Mouse (Mus musculus) natural killer cell, adult 2 months (primary cell): ENCODE data around the gene Pfn1.

Experiments used
- DNase-seq, 2 experiments: peaks; one replicate each; pipeline ENCODE4 v3.0.0; 2022; ENCODE audit warnings: low spot score in 2 of 2

Pfn1 gene

GRCm38 (mm10) chr11:70654198-70654922, at the start of gene Pfn1:
Gene Pfn1, minus strand, starts transcription at chr11:70654644.
- DNase-seq: peak; percentile 65 to 81

DNA sequence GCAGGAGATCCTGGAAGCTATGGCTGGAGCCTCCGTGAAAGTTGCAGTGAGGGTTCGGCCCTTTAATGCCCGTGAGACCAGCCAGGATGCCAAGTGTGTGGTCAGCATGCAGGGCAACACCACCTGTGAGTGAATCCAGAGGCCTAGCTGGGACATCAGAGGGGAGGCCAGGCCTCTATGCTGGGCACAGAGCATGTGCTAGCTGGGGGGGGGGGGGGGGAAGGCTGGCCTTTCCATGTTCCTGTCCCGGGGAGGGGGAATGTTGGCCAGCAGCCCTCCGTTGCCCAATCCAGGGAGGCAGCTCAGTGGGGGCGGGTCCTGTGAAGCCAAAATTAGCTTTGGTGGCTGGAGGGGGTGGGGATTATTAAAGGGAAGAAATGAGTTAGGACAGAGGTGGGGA, 48.3 kb upstream of the Pfn1 start:
- no peak for DNase-seq

- no peak for DNase-seq
Observed at GRCm38 (mm10) chr11:70701984-70702733, 47.7 kb upstream of the Pfn1 start.

GRCm38 (mm10) chr11:70701221-70701955, 46.9 kb upstream of the Pfn1 start:
- DNase-seq: no peak

GRCm38 (mm10) chr11:70700613-70701012, 46.2 kb upstream of the Pfn1 start:
- peak; percentile 44 to 55 for DNase-seq

DNA sequence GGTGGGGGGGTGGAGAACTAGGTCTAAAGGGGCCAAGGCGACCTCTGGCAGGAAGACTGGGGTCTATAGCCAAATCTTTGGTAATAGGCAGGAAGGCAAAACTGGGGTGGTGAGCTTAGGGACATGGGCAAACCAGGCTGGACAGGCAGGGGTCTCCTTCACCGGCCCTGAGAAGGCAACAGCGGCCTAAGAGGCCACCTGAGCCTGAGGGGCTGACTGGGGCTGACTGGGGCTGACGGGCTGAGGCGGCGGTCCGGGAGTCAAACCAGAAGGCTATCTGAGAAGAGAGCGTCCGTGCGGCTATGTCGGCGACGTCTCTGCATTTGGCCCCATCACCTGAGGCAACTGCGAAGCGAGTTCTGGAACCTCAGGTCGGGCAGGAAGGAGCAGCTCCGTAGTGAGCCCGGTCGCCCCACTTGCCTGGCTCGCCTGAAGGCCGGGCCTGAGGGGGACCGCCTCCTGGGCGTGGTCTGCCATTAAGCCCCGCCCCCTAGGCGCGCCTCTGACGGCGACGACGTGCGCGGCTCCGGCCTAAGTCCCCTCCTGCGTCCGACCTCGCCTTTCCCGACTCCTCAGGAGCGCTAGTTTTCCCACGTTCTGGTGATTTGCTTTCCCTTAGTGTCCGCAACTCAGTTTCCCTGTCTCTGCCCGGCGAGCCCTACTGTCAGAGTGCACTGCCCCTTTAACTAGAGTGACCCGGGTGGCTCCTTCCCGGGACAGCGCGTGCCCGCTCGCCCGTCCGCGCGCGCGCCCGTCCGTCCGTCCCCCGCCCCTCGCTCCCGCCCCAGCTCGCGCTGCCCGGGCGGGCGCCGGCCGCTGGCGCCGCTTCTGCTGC, 45.5 kb upstream of the Pfn1 start, which contains the start of the genes Inca1 and Kif1c:
Inca1 (minus strand) TSS at position 434 of the 835 bp plus-strand sequence.
Kif1c (plus strand) TSS at position 827 of the 835 bp plus-strand sequence.
- peak; percentile 93 to 95 for DNase-seq

DNA sequence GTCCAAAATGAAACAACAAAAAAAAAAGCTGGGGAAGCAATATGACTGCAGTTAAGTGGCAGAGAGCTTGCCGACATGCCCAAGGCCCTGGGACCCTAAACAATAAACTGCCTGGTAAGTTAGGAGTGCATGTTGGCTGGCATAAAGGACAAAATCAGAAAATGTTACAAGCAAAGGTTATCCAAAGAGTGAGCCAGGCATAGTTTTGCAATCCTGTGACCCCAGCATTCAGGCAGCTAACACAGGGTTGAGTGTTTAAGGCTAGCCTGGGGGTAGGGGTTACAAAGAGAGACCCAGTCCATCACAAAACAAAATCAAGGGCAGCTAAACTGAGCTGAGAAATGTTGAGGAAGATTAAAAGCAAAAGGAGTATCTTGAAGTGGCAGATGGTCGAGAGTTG, 44.6 kb upstream of the Pfn1 start:
- DNase-seq: no peak

- peak in 1 of 2 experiments; percentile 35 for DNase-seq
Observed at GRCm38 (mm10) chr11:70697376-70697775, 42.9 kb upstream of the Pfn1 start.

GRCm38 (mm10) chr11:70693504-70693903, 39.1 kb upstream of the Pfn1 start:
- DNase-seq: no peak

- no peak for DNase-seq
Observed at GRCm38 (mm10) chr11:70689578-70689977, 35.1 kb upstream of the Pfn1 start.

DNA sequence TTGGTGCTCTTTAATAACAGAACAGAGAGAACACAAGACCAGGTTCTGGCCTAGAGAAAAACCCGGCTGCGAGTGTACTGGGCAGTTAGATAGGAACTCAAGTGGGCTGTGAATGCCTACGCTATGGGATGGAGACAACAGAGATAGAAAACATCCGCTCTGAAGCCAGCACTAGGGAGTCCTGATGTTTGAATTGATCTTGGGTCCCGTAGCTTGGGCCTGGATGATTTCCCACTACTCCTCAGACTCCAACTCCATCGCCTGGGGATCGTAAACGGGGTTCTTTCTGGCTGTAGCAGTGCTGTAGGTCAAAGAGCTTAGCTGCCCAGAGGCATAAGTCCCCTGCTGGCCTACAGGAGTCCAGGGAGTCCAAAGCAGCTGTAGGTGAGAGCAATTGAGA, 33.9 kb upstream of the Pfn1 start:
- no peak for DNase-seq

DNA sequence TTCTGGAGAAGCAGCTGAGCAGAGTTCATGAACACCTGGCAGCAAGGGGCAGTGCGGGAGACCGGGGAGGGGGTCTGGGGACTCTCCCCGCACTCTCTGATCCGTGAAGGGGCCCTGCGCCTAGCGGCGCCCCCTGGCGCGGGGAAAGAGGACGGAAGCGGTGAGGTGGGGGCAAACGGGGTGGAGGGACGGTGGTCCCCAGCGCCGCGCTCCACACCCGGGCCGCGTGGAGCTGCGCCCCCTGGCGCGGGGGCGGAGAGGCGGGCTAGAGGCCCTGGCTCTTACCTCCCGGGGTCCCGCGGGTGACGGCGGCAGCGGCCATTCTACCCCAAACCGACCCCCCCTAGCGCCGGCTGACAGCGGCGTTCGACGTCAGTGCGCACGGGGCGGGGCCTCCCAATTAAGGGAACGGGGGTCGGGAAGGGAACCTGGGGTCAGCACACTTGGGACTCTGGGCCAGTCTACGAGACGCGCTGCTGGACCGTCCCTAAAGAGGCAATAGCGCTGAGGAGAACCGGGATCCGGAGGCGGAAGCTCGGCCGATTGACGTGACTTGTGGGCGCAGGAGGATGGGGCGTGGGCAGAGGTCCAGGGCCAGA, 33.3 kb upstream of the Pfn1 start, which contains the start of gene Camta2:
Camta2 (minus strand) TSS at position 505 of the 599 bp plus-strand sequence.
- DNase-seq: peak; percentile 77 to 78

DNA sequence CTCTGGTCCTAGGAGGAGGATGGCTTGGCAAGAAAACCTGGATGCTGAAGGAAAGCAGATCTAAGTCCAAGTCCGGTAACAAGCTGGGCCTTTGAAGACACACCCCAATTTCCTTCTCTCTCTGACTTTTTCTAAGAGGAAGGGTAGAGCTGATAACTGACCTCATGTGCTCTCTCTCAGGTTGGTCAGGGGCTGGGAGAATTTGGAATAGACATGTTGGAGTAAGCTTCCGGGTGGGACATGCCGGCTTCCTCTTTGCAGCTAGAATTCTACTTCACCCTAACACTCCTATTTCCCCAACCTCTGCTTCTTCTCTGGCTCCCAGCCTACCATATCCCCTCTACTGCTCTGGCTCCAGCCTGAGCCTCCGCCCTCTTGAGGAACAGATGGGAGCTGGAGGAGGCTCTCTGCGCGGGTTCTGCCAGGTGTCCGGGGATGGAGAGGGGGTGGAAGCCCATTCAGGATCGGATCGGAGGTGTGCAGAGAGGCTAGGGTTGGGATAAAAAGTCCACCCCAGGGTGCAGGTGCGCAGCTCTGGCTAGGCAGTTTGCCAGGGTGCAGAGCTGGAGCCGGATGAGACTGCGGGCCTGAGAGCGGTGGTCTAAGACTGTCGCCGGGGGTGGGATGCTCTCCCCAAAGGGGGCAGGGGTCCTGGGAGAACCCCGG, 32.6 kb upstream of the Pfn1 start:
- no peak for DNase-seq

DNA sequence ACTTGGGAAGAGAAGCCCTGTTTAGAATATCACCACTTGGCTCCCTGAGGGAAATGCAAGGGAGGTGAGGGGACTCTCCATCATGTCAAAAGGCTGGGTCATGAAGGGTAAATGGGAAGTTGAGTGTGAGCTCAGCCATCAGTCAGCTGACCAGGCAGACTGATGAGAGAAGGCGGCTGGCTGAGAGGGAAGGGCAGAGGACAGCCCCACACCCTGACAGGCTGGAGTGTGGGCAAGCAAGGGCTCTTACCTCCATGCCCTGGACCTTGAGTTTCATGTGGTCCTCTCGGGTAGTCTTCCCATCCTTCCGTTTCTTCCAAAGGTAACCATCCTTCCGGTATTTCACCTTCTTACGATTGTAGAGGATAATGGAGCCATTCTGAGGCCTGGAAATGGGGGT, 29.2 kb upstream of the Pfn1 start:
- no peak for DNase-seq

DNA sequence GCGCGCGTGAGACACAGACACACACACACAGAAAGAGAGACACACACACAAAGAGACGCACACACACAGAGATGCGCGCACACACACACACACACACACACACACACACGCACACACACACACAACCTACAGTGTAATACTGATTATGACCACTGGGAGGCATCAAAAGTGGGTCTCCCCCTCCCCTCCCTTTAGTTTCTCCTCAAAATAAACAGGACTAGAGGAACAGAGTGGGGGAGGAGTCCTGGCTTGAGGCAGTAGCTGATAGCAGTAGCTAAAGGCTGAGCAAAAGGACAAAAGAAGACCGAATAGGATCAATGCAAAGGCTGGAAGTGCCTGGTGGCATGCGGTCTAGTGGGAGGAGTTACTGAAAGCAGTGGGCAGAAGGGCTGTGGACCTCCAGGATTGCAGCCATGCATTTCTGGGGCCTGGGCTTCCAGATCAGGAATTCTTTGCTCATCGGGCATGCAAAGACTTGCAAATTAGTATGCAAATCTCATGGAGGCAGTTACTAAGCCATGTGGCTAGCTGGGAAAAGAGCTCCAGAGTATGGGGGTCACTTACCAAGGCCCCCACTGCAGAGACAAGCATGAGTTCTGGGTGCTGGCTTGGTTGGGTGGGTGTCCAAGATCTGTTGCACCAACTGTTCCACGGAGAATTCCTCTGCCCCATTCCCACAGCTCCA, 27.6 kb upstream of the Pfn1 start:
- DNase-seq: peak; percentile 21 to 34

- no peak for DNase-seq
Observed at GRCm38 (mm10) chr11:70681170-70681569, 26.7 kb upstream of the Pfn1 start.

DNA sequence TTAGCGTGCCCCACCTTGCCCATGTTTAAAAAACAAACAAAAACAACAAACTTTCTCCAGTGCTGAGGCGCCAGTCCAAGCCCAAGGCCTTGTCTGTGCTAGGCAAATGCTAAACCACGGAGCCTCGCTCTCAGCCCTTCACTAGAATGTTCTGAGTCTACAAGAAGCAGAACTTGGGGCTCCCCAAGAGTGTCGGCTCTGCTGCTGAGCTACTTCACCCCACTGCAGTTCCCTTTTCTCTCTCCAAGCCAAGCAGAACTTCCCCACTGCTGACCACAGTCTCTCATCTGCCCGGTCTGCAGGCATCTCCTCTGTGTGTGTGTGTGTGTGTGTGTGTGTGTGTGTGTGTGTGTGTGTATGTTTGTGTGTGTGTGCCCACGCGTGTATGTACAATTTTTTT, 25.4 kb upstream of the Pfn1 start:
- peak in 1 of 2 experiments; percentile 56 for DNase-seq

GRCm38 (mm10) chr11:70679361-70679760, 24.9 kb upstream of the Pfn1 start:
- no peak for DNase-seq

DNA sequence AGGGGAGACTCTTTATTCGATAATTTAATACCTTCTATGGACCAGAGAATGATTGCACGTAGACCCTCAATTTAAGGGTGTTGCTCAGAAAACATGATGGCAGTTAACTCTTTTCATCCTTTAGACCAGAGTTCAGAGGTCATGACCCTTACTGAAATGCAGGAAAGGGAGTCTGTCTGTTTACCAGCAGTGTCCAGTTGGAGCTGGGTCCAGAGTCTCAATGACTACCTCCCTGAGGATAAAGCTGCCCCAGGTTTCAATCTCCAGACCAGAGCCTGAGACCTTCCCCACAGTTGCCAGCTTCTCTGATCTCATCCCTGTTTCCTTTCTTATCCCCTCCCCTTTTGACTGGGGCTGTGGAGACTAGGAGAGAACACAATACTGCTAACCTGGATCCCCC, 24.1 kb upstream of the Pfn1 start:
- DNase-seq: no peak

GRCm38 (mm10) chr11:70678092-70678491, 23.6 kb upstream of the Pfn1 start:
- no peak for DNase-seq
